Comparison of ENCODE assay signal across 8 mouse cellular contexts in genomic region chr1:134858344-134859053, GRCm38 (mm10).
A peak's percentile ranks its signal among the peaks of the same experiment; 100 is the strongest.
DNase-seq lines count a peak whose midpoint lies in the region; ATAC-seq and TF ChIP-seq lines count a peak whose summit lies in the region.

No protein-coding gene starts in this region.

- TF ChIP-seq CTCF in kidney, adult 2 months (conservative IDR thresholded peaks at IDR 0.05; ENCODE audit: insufficient read depth, insufficient read length, low read depth, low read length) = no peak
- TF ChIP-seq CTCF in hindbrain, postnatal 0 days (IDR thresholded peaks at IDR 0.05; ENCODE audit: low read depth) = no peak

- TF ChIP-seq POLR2A in kidney, adult 2 months (IDR thresholded peaks at IDR 0.05; ENCODE audit: low read depth, low read length) = no peak

- H3K27ac ChIP-seq in kidney, adult 2 months (ENCODE audit: insufficient read depth, low read depth, low read length) = no peak overlapping the region
- H3K27ac ChIP-seq in hindbrain, postnatal 0 days = no peak overlapping the region

- 0 out of 2 replicates have a peak, but pooled peaks have one; percentile 51 for ATAC-seq in hindbrain, postnatal 0 days

- 79% methylated on average over 3 of the region's 3 CpGs for WGBS in kidney, adult 2 months
- 32% methylated on average over 3 of the region's 3 CpGs for WGBS in hindbrain, postnatal 0 days

- no peak overlapping the region for H3K4me3 ChIP-seq in kidney, adult 2 months (ENCODE audit: insufficient read depth, low read depth, low read length)
- H3K4me3 ChIP-seq in hindbrain, postnatal 0 days (ENCODE audit: low read length) = no peak overlapping the region

- no peak overlapping the region for H3K4me2 ChIP-seq in hindbrain, postnatal 0 days (ENCODE audit: low read depth, low read length)

- H3K9ac ChIP-seq in hindbrain, postnatal 0 days (replicated peaks; ENCODE audit: low read length) = no peak overlapping the region

- no peaks in the 10 kb centered on the region for H3K4me1 ChIP-seq in kidney, adult 2 months (ENCODE audit: control insufficient read depth, insufficient read depth, low read length)
- H3K4me1 ChIP-seq in hindbrain, postnatal 0 days (ENCODE audit: insufficient read depth, low read length) = 0 out of 2 replicates have a peak, but pooled peaks cover 4% of the 10 kb centered on the region

- no peaks in the 10 kb centered on the region; the same call in 1 of the 2 replicates for H3K36me3 ChIP-seq in kidney, adult 2 months (ENCODE audit: control insufficient read depth, insufficient read depth, low read length)
- H3K36me3 ChIP-seq in hindbrain, postnatal 0 days (ENCODE audit: insufficient read depth, low read length) = no peaks in the 10 kb centered on the region

- no peaks in the 10 kb centered on the region for H3K9me3 ChIP-seq in hindbrain, postnatal 0 days (ENCODE audit: low read length)

- no peaks in the 10 kb centered on the region for H3K27me3 ChIP-seq in kidney, adult 2 months (replicated peaks; ENCODE audit: control insufficient read depth, insufficient read depth, low read length)
- H3K27me3 ChIP-seq in hindbrain, postnatal 0 days (ENCODE audit: insufficient read depth, low read length) = no peaks in the 10 kb centered on the region

- DNase-seq in kidney, adult 2 months = peak; percentile 15
- no peak for DNase-seq in kidney, adult 9 months
- peak; percentile 70 for DNase-seq in adrenal gland, postnatal 14 days
- peak; percentile 86 for DNase-seq in gastrocnemius, postnatal 10 days
- peak; percentile 83 for DNase-seq in hindbrain, postnatal 0 days (ENCODE audit: low spot score)
- DNase-seq in B cell, adult 2 months = no peak
- DNase-seq in embryo, embryonic 10 days (ENCODE audit: low spot score) = no peak
- no peak for DNase-seq in layer of hippocampus, postnatal 36 days

Comparison
In these comparisons a context has a peak if more than half of its experiments do, and no peak if none do; other contexts are left out.
1. DNase-seq: peak in kidney, adult 2 months (single experiment), adrenal gland, postnatal 14 days (single experiment), gastrocnemius, postnatal 10 days (single experiment) and hindbrain, postnatal 0 days (single experiment); none in kidney, adult 9 months (single experiment), B cell, adult 2 months (0 of 2), embryo, embryonic 10 days (single experiment) and layer of hippocampus, postnatal 36 days (0 of 2).